Mouse (Mus musculus) limb, embryonic 12.5 days (tissue): ENCODE measurements at regions not wholly inside any gene's neighbourhood (a gene's known extent, or its start where the extent isn't known, plus 50 kb on each side); places are given as distances from the start of the nearest gene placed in this dataset.

Experiments used
- ATAC-seq: fragments of 200-750 bp; cut with Nextera tagmentation; 2 replicates; pipeline ENCODE4 v1.8.0; 2017; ENCODE audit warnings: low read depth, moderate TSS enrichment; ENCODE audit not compliant: insufficient number of reproducible peaks, insufficient read depth, low FRiP score, low TSS enrichment
- H3K27ac ChIP-seq: fragments of 300-500 bp; sonication (generic); 2 replicates; pipeline ENCODE4 v1.5.1; 2016; ENCODE audit warnings: mild to moderate bottlenecking, moderate library complexity
- H3K27me3 ChIP-seq: fragments of 300-500 bp; sonication (generic); 2 replicates; pipeline ENCODE4 v1.6.1; 2016; ENCODE audit warnings: mild to moderate bottlenecking, moderate library complexity
- H3K36me3 ChIP-seq: fragments of 300-500 bp; sonication (generic); 2 replicates; pipeline ENCODE4 v1.6.1; 2016; ENCODE audit warnings: mild to moderate bottlenecking, moderate library complexity
- H3K4me1 ChIP-seq: fragments of 300-500 bp; sonication (generic); replicated peaks from 2 replicates; pipeline ENCODE4 v1.6.1; 2016
- H3K4me2 ChIP-seq: fragments of 300-500 bp; sonication (generic); 2 replicates; pipeline ENCODE4 v1.6.1; 2016; ENCODE audit warnings: mild to moderate bottlenecking, moderate library complexity
- H3K4me3 ChIP-seq: fragments of 300-500 bp; sonication (generic); replicated peaks from 2 replicates; pipeline ENCODE4 v1.5.1; 2016; ENCODE audit warnings: mild to moderate bottlenecking
- H3K9ac ChIP-seq: fragments of 300-500 bp; sonication (generic); replicated peaks from 2 replicates; pipeline ENCODE4 v1.6.1; 2016; ENCODE audit warnings: mild to moderate bottlenecking, moderate library complexity
- H3K9me3 ChIP-seq: fragments of 300-500 bp; sonication (generic); 2 replicates; pipeline ENCODE4 v1.6.1; 2016; ENCODE audit warnings: mild to moderate bottlenecking, moderate library complexity
- WGBS: fragments of 180-500 bp; shearing (Covaris S2); methylation state at CpG from one replicate; pipeline ENCODE4 v1.1.7; 2016; 5-methylcytosine and 5-hydroxymethylcytosine counted together

GRCm38 (mm10) chr13:47484819-47485218, 362.4 kb downstream of the Rnf144b start:
- Histone ChIP-seq H3K4me1 (no peaks in the 10 kb centered on the region), H3K4me2 (no peak overlapping the region), H3K27ac (no peak overlapping the region), H3K4me3 (no peak overlapping the region), H3K9me3 (no peaks in the 10 kb centered on the region), H3K36me3 (no peaks in the 10 kb centered on the region), H3K9ac (no peak overlapping the region), H3K27me3 (no peaks in the 10 kb centered on the region; the same call in 1 of the 2 replicates)
- WGBS, result 88% methylated on average over 2 of the region's 2 CpGs
- no peak for ATAC-seq

DNA sequence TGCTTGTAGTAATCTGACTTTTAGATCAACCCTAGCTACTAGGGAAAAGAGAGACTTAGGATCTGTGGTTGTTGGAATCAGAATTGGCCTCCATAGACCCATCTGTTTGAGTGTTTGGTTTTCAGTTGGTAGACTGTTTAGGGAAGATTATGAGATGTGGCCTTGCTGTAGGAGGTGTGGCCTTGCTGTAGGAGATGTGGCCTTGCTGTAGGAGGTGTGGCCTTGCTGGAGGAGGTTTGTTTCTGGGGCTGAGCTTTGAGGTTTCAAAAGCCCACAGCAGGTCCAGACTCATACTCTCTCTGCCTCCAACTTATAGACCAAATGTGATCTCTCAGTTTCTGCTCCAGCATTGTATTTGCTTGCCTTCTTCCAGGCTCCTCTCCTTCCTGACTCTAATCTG, 363.7 kb downstream of the Rnf144b start:
- no peaks in the 10 kb centered on the region for H3K36me3 ChIP-seq
- H3K27ac ChIP-seq, result no peak overlapping the region
- H3K9ac ChIP-seq, result no peak overlapping the region
- H3K4me3 ChIP-seq, result no peak overlapping the region
- no peaks in the 10 kb centered on the region; the same call in 1 of the 2 replicates for H3K27me3 ChIP-seq
- H3K9me3 ChIP-seq, result no peaks in the 10 kb centered on the region
- H3K4me1 ChIP-seq, result no peaks in the 10 kb centered on the region
- ATAC-seq, result no peak
- no peak overlapping the region for H3K4me2 ChIP-seq

GRCm38 (mm10) chr13:47486658-47487057, 364.2 kb downstream of the Rnf144b start:
- Histone ChIP-seq H3K9ac (no peak overlapping the region), H3K27me3 (no peaks in the 10 kb centered on the region; the same call in 1 of the 2 replicates), H3K9me3 (no peaks in the 10 kb centered on the region), H3K4me1 (no peaks in the 10 kb centered on the region), H3K36me3 (no peaks in the 10 kb centered on the region), H3K4me2 (no peak overlapping the region), H3K27ac (no peak overlapping the region), H3K4me3 (no peak overlapping the region)
- ATAC-seq, result no peak
- WGBS, result 90% methylated on average over 3 of the region's 3 CpGs

DNA sequence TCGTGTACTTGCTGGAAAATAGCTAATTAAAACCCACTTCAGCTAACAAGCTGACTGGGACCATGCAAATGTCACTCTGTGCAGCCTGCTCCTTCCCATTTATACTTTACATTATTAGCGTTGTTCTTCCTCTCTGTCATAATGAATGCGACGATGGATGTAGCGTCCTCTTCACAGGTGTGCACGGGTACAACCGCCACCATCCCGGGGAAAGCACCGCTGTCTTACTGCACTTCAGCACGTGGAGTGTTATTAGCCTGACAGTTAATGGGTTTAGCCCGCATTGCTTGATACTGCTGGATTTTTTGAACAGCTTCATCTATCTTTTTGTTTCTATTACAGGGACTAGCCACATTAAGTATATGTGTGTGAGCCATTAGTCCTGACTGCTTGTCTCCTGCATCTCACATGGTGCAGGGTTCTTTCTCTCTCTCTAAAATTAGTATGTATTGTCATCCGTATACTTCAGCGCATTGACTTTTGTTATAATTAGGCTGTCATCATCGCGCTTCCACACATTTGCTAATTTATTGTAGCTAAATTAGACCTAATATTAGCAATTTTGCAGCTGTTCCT, 383.0 kb downstream of the Rnf144b start:
- no peak overlapping the region for H3K4me2 ChIP-seq

GRCm38 (mm10) chr13:47532935-47533334, 410.5 kb downstream of the Rnf144b start:
- ATAC-seq, result no peak
- 93% methylated on average over 1 of the region's 1 CpGs for WGBS
- no peak overlapping the region for H3K4me3 ChIP-seq
- H3K27ac ChIP-seq, result no peak overlapping the region
- H3K4me2 ChIP-seq, result no peak overlapping the region
- H3K4me1 ChIP-seq, result no peaks in the 10 kb centered on the region
- H3K27me3 ChIP-seq, result no peaks in the 10 kb centered on the region
- no peaks in the 10 kb centered on the region for H3K36me3 ChIP-seq
- no peak overlapping the region for H3K9ac ChIP-seq
- H3K9me3 ChIP-seq, result no peaks in the 10 kb centered on the region

More for the DNA sequence above, 383.0 kb downstream of the Rnf144b start:
- no peaks in the 10 kb centered on the region for H3K9me3 ChIP-seq
- no peak for ATAC-seq
- H3K36me3 ChIP-seq, result no peaks in the 10 kb centered on the region
- no peaks in the 10 kb centered on the region for H3K4me1 ChIP-seq
- H3K4me3 ChIP-seq, result no peak overlapping the region
- H3K27ac ChIP-seq, result no peak overlapping the region
- H3K27me3 ChIP-seq, result no peaks in the 10 kb centered on the region
- 90% methylated on average over 15 of the region's 15 CpGs for WGBS
- H3K9ac ChIP-seq, result no peak overlapping the region

DNA sequence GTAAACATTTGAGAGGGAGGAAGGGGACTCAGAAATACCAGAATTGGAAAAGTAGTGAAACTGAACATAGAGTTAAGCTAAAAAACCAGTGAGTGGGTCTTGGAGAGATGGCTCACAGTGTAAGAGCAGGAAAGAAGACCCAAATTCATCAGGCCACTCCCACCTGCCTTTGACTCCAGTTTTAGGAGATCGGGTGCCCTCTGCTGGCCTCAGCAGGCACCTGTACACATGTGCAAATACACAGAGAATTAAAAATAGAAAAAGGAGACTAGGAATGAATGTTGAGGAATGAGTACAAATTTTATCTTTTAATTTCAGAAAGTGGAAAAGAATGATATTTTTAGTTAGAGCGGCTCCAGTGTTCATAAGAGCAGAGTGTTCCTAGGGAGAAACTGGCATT, 414.7 kb downstream of the Rnf144b start:
- Histone ChIP-seq H3K36me3 (no peaks in the 10 kb centered on the region), H3K9me3 (no peaks in the 10 kb centered on the region), H3K9ac (no peak overlapping the region), H3K27ac (no peak overlapping the region), H3K4me3 (no peak overlapping the region), H3K27me3 (no peaks in the 10 kb centered on the region), H3K4me1 (no peaks in the 10 kb centered on the region), H3K4me2 (no peak overlapping the region)
- 94% methylated on average over 2 of the region's 2 CpGs for WGBS
- ATAC-seq, result no peak

GRCm38 (mm10) chr13:47549626-47550025, 427.2 kb downstream of the Rnf144b start:
- Histone ChIP-seq H3K4me3 (no peak overlapping the region), H3K9me3 (no peaks in the 10 kb centered on the region), H3K27me3 (no peaks in the 10 kb centered on the region), H3K9ac (no peak overlapping the region), H3K27ac (no peak overlapping the region), H3K4me1 (no peaks in the 10 kb centered on the region), H3K4me2 (no peak overlapping the region), H3K36me3 (no peaks in the 10 kb centered on the region)
- no peak for ATAC-seq
- 47% methylated on average over 6 of the region's 6 CpGs for WGBS

DNA sequence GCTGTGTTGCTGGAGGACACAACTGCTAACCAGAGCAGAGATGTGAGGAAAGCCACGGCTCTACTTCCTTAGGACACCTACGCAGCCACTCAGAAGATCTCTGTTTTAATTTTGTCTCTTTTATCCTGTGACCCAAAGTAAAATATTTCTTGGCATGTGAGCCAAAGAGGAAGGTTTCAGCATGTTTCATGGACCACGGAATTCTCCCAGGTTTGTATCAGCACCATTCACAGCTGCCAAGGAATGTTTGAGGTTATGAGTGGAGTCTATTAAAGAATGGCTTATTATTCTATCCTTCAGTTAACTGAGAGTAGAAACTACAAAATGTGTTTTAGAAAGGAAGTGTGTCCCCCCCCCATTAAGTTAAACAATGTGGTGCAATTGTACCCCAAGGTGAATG, 429.8 kb downstream of the Rnf144b start:
- ATAC-seq, result no peak
- no peak overlapping the region for H3K9ac ChIP-seq
- no peaks in the 10 kb centered on the region for H3K9me3 ChIP-seq
- H3K27me3 ChIP-seq, result no peaks in the 10 kb centered on the region
- no peaks in the 10 kb centered on the region for H3K4me1 ChIP-seq
- H3K27ac ChIP-seq, result no peak overlapping the region
- WGBS, result 91% methylated on average over 3 of the region's 3 CpGs
- no peak overlapping the region for H3K4me3 ChIP-seq
- no peak overlapping the region for H3K4me2 ChIP-seq
- H3K36me3 ChIP-seq, result no peaks in the 10 kb centered on the region

DNA sequence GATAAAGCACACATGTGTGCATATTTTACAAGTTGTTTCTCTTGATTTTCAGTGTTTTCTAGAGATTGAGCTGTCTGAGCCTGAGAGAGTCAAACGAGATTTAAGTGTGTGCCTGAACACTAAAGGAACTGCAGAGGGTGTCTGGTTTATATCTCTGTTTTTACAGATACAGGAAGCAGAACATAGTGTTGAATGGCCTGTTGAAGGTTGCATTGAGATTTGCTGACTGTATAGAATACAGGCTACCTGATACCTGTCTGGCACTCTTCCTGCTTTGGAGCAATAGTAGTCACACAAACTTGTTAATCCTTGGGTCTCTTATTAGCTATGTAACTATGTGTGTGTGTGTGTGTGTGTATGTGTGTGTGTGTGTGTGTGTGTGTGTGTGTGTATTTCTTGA, 431.7 kb downstream of the Rnf144b start:
- H3K36me3 ChIP-seq, result no peaks in the 10 kb centered on the region
- H3K4me3 ChIP-seq, result no peak overlapping the region
- no peak overlapping the region for H3K27ac ChIP-seq
- H3K9me3 ChIP-seq, result no peaks in the 10 kb centered on the region
- no peaks in the 10 kb centered on the region for H3K27me3 ChIP-seq
- no peak overlapping the region for H3K4me2 ChIP-seq
- H3K4me1 ChIP-seq, result no peaks in the 10 kb centered on the region
- WGBS, result 31% methylated on average over 1 of the region's 1 CpGs
- H3K9ac ChIP-seq, result no peak overlapping the region
- no peak for ATAC-seq

- no peak overlapping the region for H3K9ac ChIP-seq
- 90% methylated on average over 7 of the region's 7 CpGs for WGBS
- H3K27ac ChIP-seq, result no peak overlapping the region
- no peaks in the 10 kb centered on the region for H3K9me3 ChIP-seq
- no peaks in the 10 kb centered on the region for H3K4me1 ChIP-seq
- H3K36me3 ChIP-seq, result no peaks in the 10 kb centered on the region
- no peak for ATAC-seq
- H3K27me3 ChIP-seq, result no peaks in the 10 kb centered on the region
- no peak overlapping the region for H3K4me2 ChIP-seq
- no peak overlapping the region for H3K4me3 ChIP-seq
Observed at GRCm38 (mm10) chr13:47557196-47557974, 434.9 kb downstream of the Rnf144b start.

DNA sequence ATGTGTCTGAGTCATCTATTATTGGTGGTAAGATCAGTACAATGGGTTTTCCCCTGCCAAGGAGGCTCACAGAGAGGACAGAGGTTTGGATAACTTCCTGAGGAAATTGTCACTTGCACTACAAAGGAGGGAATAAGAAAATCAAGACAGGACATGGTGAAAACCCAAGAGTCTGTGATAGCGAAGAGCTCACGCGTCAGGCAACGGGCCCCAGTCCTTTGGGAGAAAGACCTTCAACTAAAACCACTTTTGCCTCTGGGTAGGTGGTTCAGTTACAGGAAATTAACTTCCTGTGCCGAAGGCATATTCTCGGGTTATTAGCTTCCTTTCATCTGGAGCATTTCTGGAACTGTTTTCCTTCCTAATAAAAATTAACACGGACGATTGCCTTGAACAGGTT, 440.4 kb downstream of the Rnf144b start:
- 21% methylated on average over 8 of the region's 8 CpGs for WGBS
- Histone ChIP-seq H3K4me2 (no peak overlapping the region), H3K27me3 (no peaks in the 10 kb centered on the region), H3K9ac (no peak overlapping the region), H3K27ac (no peak overlapping the region), H3K4me3 (no peak overlapping the region), H3K9me3 (no peaks in the 10 kb centered on the region), H3K4me1 (0 out of 2 replicates have a peak, but pooled peaks cover 6% of the 10 kb centered on the region), H3K36me3 (no peaks in the 10 kb centered on the region)
- no peak for ATAC-seq

DNA sequence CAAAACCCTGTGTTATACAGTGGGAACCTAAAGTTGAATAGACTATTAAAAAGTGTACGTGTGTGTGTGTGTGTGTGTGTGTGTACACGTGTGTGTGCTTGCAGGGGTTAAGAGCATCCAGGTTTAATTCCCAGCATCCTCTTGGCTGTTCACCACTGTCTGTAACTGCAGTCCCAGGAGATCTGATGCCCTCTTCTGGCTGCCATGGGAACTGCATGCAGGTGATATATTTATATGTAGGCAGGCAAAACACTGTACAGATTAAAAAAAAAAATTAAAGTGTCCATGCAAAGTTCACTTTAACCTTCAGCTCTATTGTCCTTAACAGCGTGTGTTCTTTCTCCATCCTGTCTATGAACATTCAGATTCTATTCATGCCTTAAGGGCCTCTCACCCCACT, 454.1 kb downstream of the Rnf144b start:
- ATAC-seq, result no peak
- Histone ChIP-seq H3K36me3 (no peaks in the 10 kb centered on the region), H3K4me1 (no peaks in the 10 kb centered on the region), H3K27ac (no peak overlapping the region), H3K9ac (no peak overlapping the region), H3K9me3 (no peaks in the 10 kb centered on the region), H3K4me3 (no peak overlapping the region), H3K4me2 (no peak overlapping the region), H3K27me3 (no peaks in the 10 kb centered on the region)
- 68% methylated on average over 3 of the region's 3 CpGs for WGBS
